Comparison of ENCODE assay signal across 17 mouse cellular contexts in genomic region chr2:120985241-120985640, GRCm38 (mm10). TPM values are rescaled to one million over a fixed set of nuclear protein-coding genes. Genes with fewer than 3 reads are reported as not detected.
DNase-seq lines count a peak whose midpoint lies in the region; ATAC-seq and TF ChIP-seq lines count a peak whose summit lies in the region.
"Had no signal": no experiment of that assay in that cellular context is flagged by ENCODE, and none has a peak within 500 bp of the region (broad histone marks: within the 10 kb centered on the region; RNA-seq: fewer than 3 reads in every experiment).

No protein-coding gene starts in this region.

- 97% methylated on average over 1 of the region's 1 CpGs for WGBS in heart, adult 2 months
- WGBS in bone marrow, adult 2 months, result 95% methylated on average over 1 of the region's 1 CpGs
- 91% methylated on average over 1 of the region's 1 CpGs for WGBS in stomach, postnatal 0 days
- WGBS in forebrain, embryonic 10.5 days, result 88% methylated on average over 1 of the region's 1 CpGs

- H3K27ac ChIP-seq in heart, adult 2 months, result no peak overlapping the region
- H3K27ac ChIP-seq in bone marrow, adult 2 months (ENCODE audit: control insufficient read depth, insufficient read depth, low read depth, low read length, poor library complexity), result no peak overlapping the region
- H3K27ac ChIP-seq in stomach, postnatal 0 days (replicated peaks), result no peak overlapping the region
- no peak overlapping the region for H3K27ac ChIP-seq in forebrain, embryonic 10.5 days
- H3K27ac ChIP-seq: heart, embryonic 13.5 days; hindbrain, embryonic 13.5 days; liver, embryonic 13.5 days had no signal

- no peaks in the 10 kb centered on the region for H3K4me1 ChIP-seq in heart, adult 2 months (ENCODE audit: control insufficient read depth, insufficient read depth, low read length)
- no peaks in the 10 kb centered on the region for H3K4me1 ChIP-seq in bone marrow, adult 2 months (ENCODE audit: control insufficient read depth, insufficient read depth, low read length)
- H3K4me1 ChIP-seq in stomach, postnatal 0 days (replicated peaks; ENCODE audit: control insufficient read depth, insufficient read depth), result no peaks in the 10 kb centered on the region
- H3K4me1 ChIP-seq in forebrain, embryonic 10.5 days, result peaks cover 9% of the 10 kb centered on the region
- H3K4me1 ChIP-seq: heart, embryonic 13.5 days; hindbrain, embryonic 13.5 days had no signal

- peak; percentile 37 for TF ChIP-seq CTCF in heart, adult 2 months (IDR thresholded peaks at IDR 0.05)
- peak; percentile 42; the same call in 1 of the 2 replicates for TF ChIP-seq CTCF in bone marrow, adult 2 months (IDR thresholded peaks at IDR 0.05; ENCODE audit: control insufficient read depth, insufficient read depth, low read length)
- TF ChIP-seq CTCF in stomach, postnatal 0 days (IDR thresholded peaks at IDR 0.05; ENCODE audit: low read depth), result peak; percentile 42

- no peaks in the 10 kb centered on the region for H3K79me2 ChIP-seq in heart, adult 2 months (replicated peaks; ENCODE audit: control insufficient read depth, insufficient read depth, low read length)

- no peak for TF ChIP-seq POLR2A in heart, adult 2 months (IDR thresholded peaks at IDR 0.05; ENCODE audit: insufficient read depth, low read depth, low read length)
- no peak for TF ChIP-seq POLR2A in bone marrow, adult 2 months (IDR thresholded peaks at IDR 0.05; ENCODE audit: borderline replicate concordance, control insufficient read depth, low read depth, low read length)

- no peak for ATAC-seq in stomach, postnatal 0 days (ENCODE audit: low FRiP score, low TSS enrichment)

- no peak overlapping the region for H3K4me3 ChIP-seq in heart, adult 2 months
- no peak overlapping the region for H3K4me3 ChIP-seq in bone marrow, adult 2 months (replicated peaks; ENCODE audit: control insufficient read depth, low read depth, low read length)
- H3K4me3 ChIP-seq in stomach, postnatal 0 days (ENCODE audit: low read depth, low read length), result no peak overlapping the region
- H3K4me3 ChIP-seq in forebrain, embryonic 10.5 days, result no peak overlapping the region
- H3K4me3 ChIP-seq: heart, embryonic 13.5 days; hindbrain, embryonic 13.5 days; liver, embryonic 13.5 days had no signal

- H3K36me3 ChIP-seq in heart, adult 2 months (ENCODE audit: control insufficient read depth, insufficient read depth, low read length), result no peaks in the 10 kb centered on the region
- no peaks in the 10 kb centered on the region for H3K36me3 ChIP-seq in stomach, postnatal 0 days (ENCODE audit: control insufficient read depth, insufficient read depth, low read length)
- H3K36me3 ChIP-seq in forebrain, embryonic 10.5 days (replicated peaks), result no peaks in the 10 kb centered on the region
- H3K36me3 ChIP-seq: heart, embryonic 13.5 days; liver, embryonic 13.5 days had no signal

- TF ChIP-seq EP300 in heart, adult 2 months (IDR thresholded peaks at IDR 0.05; ENCODE audit: insufficient read depth, low read depth, low read length), result no peak
- TF ChIP-seq EP300 in stomach, postnatal 0 days (optimal IDR thresholded peaks at IDR 0.05), result no peak

- intact Hi-C loops in heart, adult 2 months (cut with DNase I), result no loop called here

- H3K9ac ChIP-seq in heart, adult 2 months (ENCODE audit: low read depth, low read length), result no peak overlapping the region
- no peak overlapping the region for H3K9ac ChIP-seq in stomach, postnatal 0 days (ENCODE audit: low read length)
- H3K9ac ChIP-seq: heart, embryonic 13.5 days; hindbrain, embryonic 13.5 days; liver, embryonic 13.5 days had no signal

- no peaks in the 10 kb centered on the region for H3K9me3 ChIP-seq in stomach, postnatal 0 days (ENCODE audit: control insufficient read depth, low read length)
- no peaks in the 10 kb centered on the region for H3K9me3 ChIP-seq in forebrain, embryonic 10.5 days
- H3K9me3 ChIP-seq: G1E; hindbrain, embryonic 13.5 days; liver, embryonic 13.5 days had no signal

- H3K4me2 ChIP-seq in stomach, postnatal 0 days (replicated peaks; ENCODE audit: low read depth), result no peak overlapping the region
- H3K4me2 ChIP-seq: heart, embryonic 13.5 days; hindbrain, embryonic 13.5 days; liver, embryonic 13.5 days had no signal

- H3K27me3 ChIP-seq in heart, adult 2 months (ENCODE audit: control insufficient read depth, insufficient read depth, low read length), result no peaks in the 10 kb centered on the region
- no peaks in the 10 kb centered on the region for H3K27me3 ChIP-seq in stomach, postnatal 0 days (ENCODE audit: control insufficient read depth, insufficient read depth, low read length)
- no peaks in the 10 kb centered on the region for H3K27me3 ChIP-seq in forebrain, embryonic 10.5 days (ENCODE audit: poor library complexity, severe bottlenecking)
- H3K27me3 ChIP-seq: heart, embryonic 13.5 days; hindbrain, embryonic 13.5 days; liver, embryonic 13.5 days had no signal

- DNase-seq in heart, adult 2 months, result no peak
- DNase-seq in heart, adult 9 months (ENCODE audit: low spot score in 2 of 2), result no peak
- peak; percentile 27 for DNase-seq in thymus, postnatal 14 days
- no peak for DNase-seq in thymus, adult 18-20 months
- no peak for DNase-seq in stomach, postnatal 0 days (ENCODE audit: low spot score)
- DNase-seq in MN1 (ENCODE audit: low spot score), result no peak
- DNase-seq in forebrain, embryonic 10.5 days (ENCODE audit: extremely low spot score, low spot score), result no peak
- DNase-seq: adrenal gland, adult 8-10 months; embryo, embryonic 11 days; kidney, postnatal 10 days; layer of hippocampus, postnatal 36 days; liver, embryonic 13.5 days had no signal

RNA-seq across cellular contexts. Expression of gene Tmem62, which starts 8.4 kb away (rescaled TPM):
- total RNA-seq in heart, adult 2 months (2021), result 1 to 10 TPM; 3.1 to 3.6 TPM
- polyA plus RNA-seq in heart, adult 2 months (2012; rRNA removed), result 5.1 and 8.2 TPM in 2 replicates
- 2.7 and 4.0 TPM in 2 replicates for polyA plus RNA-seq in bone marrow, adult 2 months (2011; ENCODE audit: insufficient read depth, insufficient read length, low replicate concordance, missing spikeins)
- 9.9 and 10.7 TPM in 2 replicates for polyA plus RNA-seq in stomach, postnatal 0 days (2015; fragmentation: Nextera tagmentation; extraction: Ambion mirVana)
- polyA plus RNA-seq in forebrain, embryonic 10.5 days (2016; fragmentation: Nextera tagmentation; extraction: Ambion mirVana), result 2.0 and 3.3 TPM in 2 replicates

RNA-seq across cellular contexts. Expression of gene Ubr1, which starts 14.7 kb away (rescaled TPM):
- 10 to 100 TPM; 20.2 to 20.3 TPM for total RNA-seq in heart, adult 2 months (2021)
- 18.1 and 28.8 TPM in 2 replicates for polyA plus RNA-seq in heart, adult 2 months (2012; rRNA removed)
- 9.9 and 20.4 TPM in 2 replicates for polyA plus RNA-seq in bone marrow, adult 2 months (2011; ENCODE audit: insufficient read depth, insufficient read length, low replicate concordance, missing spikeins)
- polyA plus RNA-seq in stomach, postnatal 0 days (2015; fragmentation: Nextera tagmentation; extraction: Ambion mirVana), result 8.5 and 8.9 TPM in 2 replicates
- 27.0 and 27.7 TPM in 2 replicates for polyA plus RNA-seq in forebrain, embryonic 10.5 days (2016; fragmentation: Nextera tagmentation; extraction: Ambion mirVana)

RNA-seq across cellular contexts. Expression of gene Ccndbp1, which starts 23.0 kb away (rescaled TPM):
- total RNA-seq in heart, adult 2 months (2021), result 10 to 100 TPM; 27.8 to 44.4 TPM
- 29.7 and 37.6 TPM in 2 replicates for polyA plus RNA-seq in heart, adult 2 months (2012; rRNA removed)
- polyA plus RNA-seq in bone marrow, adult 2 months (2011; ENCODE audit: insufficient read depth, insufficient read length, low replicate concordance, missing spikeins), result 79.1 and 115 TPM in 2 replicates
- 31.1 and 33.6 TPM in 2 replicates for polyA plus RNA-seq in stomach, postnatal 0 days (2015; fragmentation: Nextera tagmentation; extraction: Ambion mirVana)
- 31.3 and 32.3 TPM in 2 replicates for polyA plus RNA-seq in forebrain, embryonic 10.5 days (2016; fragmentation: Nextera tagmentation; extraction: Ambion mirVana)

RNA-seq across cellular contexts. Expression of gene Epb42, which starts 51.6 kb away (rescaled TPM):
- total RNA-seq in heart, adult 2 months (2021), result under 1 TPM in 1 of 2 experiments, not detected in 1; 0.09 TPM
- 0.12 and 0.41 TPM in 2 replicates for polyA plus RNA-seq in heart, adult 2 months (2012; rRNA removed)
- polyA plus RNA-seq in bone marrow, adult 2 months (2011; ENCODE audit: insufficient read depth, insufficient read length, low replicate concordance, missing spikeins), result 136 and 167 TPM in 2 replicates
- 0.22 and 0.23 TPM in 2 replicates for polyA plus RNA-seq in stomach, postnatal 0 days (2015; fragmentation: Nextera tagmentation; extraction: Ambion mirVana)
- polyA plus RNA-seq in forebrain, embryonic 10.5 days (2016; fragmentation: Nextera tagmentation; extraction: Ambion mirVana), result 6.2 and 10.9 TPM in 2 replicates
- total RNA-seq: gastrocnemius, adult 18-20 months; layer of hippocampus, postnatal 36 days had no signal
